Mouse (Mus musculus): Measurements from ENCODE around the gene Mfsd9.
"Not testable (repeated sequence)": the region's sequence is repeated elsewhere in the genome, so short reads cannot be mapped to it uniquely, and the experiment has no call there.

The Mfsd9 gene

DNA sequence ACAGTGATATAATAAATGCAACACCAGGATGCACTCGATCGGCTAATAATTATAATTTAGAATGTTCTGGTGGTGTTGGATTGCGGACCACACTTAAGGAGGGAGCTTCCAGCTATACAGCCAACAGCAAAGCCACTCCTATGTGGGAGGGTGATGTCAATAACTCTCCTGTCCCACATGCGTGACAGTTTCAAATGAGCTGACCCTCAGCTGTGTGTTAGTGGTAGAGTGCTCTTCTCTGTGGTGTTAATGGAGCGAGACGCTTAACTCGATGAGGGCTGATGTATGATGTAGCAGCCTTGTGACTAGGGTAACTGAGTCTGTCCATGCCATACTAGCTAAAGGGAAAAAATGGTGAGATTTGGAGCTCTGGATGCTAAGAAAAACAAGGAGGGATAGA lies 7.0 kb downstream of the Mfsd9 start:
- no peak for DNase-seq (ENCODE audit: low spot score in 2 of 2)

DNA sequence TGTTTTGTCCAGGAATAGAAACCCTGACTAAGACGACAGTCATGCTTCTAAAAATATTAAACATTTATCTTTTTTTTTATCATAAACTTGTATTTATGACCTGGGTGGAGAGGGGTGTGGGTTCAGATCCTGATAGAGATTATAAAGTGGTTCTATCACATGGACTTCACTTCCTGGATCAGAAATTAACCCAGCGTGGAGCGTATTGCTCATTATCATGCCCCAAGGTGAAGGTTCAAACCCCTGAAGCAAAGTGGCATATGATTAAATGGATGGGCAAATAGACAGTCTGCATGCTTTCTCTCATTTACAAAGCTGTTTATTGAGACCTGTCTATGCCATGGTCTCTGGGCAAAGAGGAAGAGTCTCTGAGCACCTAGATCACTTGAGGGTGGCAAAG lies 13.7 kb downstream of the Mfsd9 start:
- no peak for DNase-seq (ENCODE audit: low spot score in 2 of 2)

DNA sequence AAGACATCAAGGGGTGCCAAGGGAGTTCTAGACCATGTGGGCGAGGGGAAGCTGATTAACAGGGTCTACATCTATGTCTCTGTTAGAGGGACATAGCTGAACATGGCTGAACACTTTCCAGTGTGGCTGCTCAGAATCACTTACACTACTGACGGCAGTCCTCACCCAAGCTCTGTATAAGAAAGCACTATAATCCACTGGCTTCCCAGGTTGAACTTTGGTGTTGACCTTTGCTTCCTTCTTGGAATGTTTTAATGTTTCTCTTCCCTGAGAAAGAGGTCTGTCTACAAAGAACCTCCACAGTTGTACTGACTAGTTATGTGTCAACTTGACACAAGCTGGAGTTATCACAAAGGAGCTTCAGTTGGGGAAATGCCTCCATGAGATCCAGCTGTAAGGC lies 14.4 kb downstream of the Mfsd9 start:
- no peak for DNase-seq (ENCODE audit: low spot score in 2 of 2)

DNA sequence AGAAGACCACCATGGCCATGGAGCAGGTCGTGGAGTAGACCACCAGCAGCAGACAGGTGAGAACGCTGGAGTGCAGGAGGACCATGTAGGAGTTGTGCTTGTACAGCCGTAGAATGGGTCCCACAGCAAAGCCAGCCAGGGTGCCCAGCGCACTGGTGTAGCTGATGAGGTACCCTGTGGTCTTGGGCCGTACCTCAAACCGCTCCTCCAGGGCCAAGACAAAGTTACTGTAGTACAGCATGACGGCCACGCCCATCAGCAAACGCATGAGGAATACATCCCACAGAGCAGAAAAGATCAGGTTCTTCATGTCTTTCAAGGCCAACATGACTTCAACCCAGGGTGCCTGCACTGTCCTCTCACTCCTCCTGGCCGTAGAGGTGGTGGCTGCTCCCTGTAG lies 16.4 kb downstream of the Mfsd9 start:
- DNase-seq (ENCODE audit: low spot score in 2 of 2) = no peak

DNA sequence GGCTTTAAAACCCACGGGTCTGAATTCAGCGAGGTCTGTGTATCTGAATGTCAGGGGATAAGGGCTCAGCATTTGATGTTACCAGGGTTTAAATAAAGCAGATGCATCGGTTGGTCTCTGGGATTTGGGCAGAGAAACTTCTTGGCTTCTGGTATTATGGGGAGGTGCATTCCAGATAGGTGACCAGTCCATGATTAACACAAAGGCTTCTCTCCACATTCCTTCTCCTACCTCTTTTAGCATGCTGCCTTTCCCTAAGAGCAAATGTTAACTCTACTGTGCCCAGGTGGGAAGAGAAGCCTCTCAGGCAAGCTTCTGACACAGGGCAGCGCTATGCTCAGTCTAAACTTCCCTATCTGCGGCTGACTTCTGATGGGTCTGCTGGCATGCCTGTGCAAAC lies 17.3 kb downstream of the Mfsd9 start:
- no peak for DNase-seq (ENCODE audit: low spot score in 2 of 2)

DNA sequence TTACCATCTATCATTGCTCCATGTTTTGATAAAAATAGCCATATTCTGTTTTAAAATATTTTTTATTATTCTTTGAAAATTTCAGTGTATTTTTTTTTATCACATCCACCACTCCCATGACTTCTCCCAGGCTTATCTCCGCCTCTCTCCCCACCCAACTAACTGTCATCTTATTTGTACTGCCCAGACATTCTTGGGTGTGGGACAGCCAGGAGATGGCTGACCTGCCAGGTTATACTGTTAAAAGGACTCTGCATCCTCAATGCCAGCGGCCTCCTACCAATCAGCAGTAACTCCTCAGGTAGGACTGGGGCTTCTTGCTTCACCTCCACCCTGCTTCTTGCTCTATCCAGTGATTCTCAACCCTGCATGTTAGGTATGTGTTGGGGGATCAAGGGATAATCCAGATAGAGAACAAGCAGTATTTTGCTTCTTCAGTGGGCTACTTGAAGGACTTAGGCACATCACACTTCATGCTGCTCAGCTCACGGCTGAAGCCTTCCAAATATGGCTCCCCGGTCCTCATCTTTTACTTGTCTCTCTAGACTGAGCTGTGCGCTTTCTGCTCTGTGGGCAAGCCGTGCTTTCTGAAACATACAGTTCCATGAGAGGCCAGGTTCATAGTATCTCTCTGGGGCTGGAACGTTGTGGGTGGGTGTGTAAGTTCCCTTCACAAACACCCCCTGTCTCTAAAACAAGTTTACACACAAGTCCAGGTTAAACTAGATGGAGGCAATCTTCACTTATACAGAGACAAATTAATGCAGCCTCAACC lies 19.1 kb downstream of the Mfsd9 start:
- DNase-seq (ENCODE audit: low spot score in 2 of 2) = no peak

DNA sequence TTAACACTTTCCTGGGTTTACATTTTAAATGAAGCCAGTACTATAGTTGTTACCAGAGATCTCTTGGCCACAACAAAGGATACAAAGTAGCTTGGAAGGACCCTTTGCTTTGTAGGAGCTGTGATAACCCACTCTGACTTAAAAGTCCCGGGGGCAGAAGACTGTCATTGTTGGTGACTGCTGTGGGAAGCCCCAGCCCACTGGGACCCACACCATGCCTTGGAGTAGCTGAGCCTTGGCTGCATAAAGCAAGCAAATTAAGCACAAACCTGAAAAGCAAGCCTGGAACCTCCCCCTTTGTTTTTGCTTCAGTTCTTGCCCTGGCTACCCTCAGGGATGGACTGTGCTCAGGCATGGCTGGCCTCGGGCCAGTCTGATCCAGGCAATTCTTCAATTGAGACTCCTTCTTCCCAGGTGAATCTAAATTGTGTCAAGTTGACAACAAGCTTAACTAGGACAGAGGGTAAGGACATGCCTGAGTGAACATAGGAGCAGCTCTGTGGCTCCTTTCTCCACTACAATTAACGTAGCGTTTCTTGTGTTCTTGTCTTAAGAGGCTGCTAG lies 21.1 kb downstream of the Mfsd9 start:
- DNase-seq (ENCODE audit: low spot score in 2 of 2) = no peak

DNA sequence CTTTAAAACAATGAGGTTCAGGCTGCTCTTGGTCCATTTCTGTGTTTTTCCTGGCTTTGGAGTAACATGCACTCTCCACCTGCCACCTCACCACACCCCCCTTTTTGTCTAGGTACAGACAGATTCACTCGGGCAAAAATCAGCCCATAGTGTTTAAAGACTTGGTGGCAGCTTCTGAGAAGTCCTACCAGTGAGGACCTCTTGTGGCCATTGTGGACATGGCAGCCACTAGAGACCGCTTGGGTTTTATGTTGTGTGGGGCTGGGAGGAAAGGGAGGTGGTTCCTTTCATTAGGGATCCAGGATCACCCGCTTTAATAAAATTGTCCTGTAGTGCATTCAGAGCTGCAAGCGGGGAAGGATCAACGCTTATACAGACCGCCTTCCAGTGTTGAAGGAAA lies 21.9 kb downstream of the Mfsd9 start:
- DNase-seq (ENCODE audit: low spot score in 2 of 2) = peak; percentile 29 to 42

DNA sequence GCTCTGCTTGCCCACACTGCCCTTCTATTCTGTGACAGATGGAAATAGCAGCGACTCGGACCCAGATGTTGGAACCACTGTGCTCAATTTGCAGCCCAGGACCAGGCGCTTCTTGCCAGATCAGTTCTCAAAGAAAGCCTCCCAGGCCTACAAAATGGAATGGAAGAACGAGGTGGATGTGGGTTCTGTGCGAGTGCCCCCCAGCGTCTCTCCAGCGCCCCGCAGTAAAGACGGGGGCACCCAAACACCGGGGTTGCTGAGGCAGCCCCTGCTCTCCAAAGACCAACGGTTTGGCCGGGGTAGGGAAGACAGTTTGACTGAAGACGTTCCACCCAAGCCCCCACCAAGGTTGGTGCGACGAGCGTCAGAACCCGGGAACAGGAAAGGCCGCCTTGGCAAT lies 22.9 kb downstream of the Mfsd9 start:
- DNase-seq (ENCODE audit: low spot score in 2 of 2) = no peak

DNA sequence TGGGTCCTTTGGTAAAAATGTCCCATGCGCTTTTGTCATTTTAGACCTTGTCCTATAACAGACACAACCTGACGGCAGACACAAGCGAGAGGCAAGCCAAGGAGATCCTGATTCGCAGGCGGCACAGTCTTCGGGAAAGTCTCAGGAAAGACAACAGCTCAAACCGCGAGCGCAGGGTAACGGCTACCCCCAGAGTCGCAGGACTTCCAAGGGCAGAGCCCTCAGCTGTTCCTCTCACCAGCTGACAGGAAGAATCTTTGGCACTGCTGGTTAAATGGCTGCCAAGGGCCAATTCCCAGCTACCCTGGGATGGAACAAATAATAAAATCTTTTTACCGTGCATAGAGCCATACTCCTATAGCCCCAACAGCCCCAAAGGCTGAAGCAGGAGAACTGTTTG lies 25.0 kb downstream of the Mfsd9 start:
- no peak for DNase-seq (ENCODE audit: low spot score in 2 of 2)

DNA sequence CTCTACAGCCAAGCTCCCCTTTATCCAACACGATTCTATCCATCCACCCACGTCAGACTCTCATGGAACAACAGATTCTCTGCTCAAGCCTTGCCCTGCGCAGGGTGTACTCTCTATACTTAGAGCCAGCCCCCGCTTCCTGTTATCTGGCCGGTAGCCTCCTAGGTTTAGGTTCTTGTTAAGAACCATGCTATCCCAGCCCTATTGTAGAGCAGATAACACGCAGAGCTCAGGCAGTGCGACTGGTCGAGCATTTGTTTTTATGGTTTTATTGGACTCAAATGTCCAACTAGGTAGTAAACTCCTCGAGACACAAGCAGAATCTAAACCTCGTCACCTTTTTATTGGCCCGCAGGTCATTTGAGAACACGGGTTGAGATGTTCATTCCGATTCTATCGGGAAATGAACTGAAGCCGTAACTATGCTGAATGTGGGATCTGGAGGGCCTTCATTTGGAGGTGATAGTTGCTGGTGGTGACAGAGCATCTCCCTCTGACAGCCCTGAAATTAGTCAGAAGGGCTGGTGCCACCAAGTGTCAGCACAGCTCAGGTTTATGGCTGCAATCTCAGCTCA lies 25.7 kb downstream of the Mfsd9 start:
- DNase-seq (ENCODE audit: low spot score in 2 of 2) = no peak

DNA sequence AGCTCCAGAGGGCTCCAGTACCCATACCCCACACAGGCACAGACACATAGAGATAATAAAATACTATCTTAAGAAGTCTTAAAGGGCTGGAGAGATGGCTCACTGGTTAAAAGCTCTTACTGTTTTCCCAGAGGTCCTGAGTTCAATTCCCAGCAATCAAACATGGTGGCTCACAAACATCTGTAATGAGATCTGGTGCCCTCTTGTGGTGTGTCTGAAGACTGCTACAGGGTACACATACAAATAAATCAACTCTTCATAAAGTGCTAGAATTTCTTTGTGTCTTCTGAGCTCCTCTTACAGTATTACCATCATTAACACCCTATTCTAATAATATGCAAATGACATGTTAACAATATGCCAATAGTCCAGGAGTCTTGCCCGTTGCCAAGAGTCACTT lies 26.4 kb downstream of the Mfsd9 start:
- no peak for DNase-seq (ENCODE audit: low spot score in 2 of 2)

DNA sequence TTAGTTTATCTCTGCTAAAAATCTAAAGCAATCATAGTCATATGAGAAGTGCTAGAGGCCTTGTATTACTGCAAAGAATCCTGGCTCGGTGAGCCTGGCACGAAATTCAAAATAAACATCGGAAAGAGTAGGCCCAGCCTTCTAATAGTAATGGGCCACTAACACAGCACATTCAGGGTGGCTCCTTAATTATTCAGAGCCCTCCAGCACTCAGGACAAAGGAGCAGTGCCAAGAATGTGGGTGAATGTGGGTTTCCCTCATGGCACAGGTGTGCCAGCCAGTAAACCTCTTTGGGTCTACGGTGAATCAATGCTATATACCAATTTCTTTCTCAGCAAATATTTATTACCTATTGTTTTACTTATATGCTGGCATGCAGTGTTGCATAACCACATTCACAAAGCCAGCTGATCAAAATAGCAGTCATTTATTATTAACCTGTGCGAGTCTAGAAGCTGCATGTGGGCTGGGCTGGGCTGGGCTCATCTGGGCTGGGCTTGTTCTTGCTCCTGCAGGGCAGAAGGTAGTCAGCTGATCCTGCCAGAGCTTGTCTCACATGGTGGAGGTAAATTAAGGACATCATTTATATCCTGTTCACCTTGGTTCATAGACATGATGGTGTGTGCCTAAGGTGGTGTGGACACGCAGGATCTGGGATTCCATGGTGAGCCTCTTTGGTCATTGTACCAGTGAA lies 30.6 kb downstream of the Mfsd9 start:
- DNase-seq (ENCODE audit: low spot score in 2 of 2) = no peak

DNA sequence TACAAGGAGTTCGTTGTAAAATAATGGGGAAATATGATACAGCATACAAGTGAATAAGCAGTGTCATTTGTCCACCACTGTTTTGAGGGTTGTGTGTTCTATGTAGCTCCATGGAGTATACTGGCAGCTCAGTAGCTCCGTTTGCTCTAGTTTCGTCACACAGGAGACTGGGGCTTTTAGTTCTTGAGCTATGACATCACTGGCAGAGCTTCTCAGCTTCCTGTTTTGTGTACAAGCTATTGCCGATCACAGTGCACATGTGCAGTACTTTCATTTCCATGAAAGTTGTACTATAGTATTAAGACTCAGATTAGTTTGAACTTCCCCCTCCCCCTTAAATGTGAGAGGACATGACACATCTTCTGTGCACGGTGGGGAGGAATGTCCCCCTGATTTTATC lies 44.4 kb downstream of the Mfsd9 start:
- no peak for DNase-seq (ENCODE audit: low spot score in 2 of 2)

DNA sequence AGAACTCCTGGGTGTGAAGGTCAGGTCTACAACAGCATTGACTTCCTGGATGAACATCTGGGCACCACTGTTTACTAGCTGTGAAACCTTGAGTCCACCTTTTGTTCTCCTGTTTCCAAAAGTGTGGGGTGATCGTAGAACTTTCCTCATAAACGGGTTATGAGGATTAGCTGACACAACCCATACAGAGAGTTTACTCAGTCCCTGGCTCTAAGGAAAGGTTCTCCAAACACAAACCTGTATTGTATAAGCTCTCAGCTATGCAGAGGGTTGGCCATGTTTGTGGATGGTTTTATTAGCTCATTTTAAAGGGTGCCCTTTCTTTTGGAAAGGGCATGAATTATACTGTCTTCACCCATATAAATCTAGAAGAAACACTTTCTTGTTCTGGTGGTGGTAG lies 49.7 kb downstream of the Mfsd9 start:
- no peak for DNase-seq (ENCODE audit: low spot score in 2 of 2)

DNA sequence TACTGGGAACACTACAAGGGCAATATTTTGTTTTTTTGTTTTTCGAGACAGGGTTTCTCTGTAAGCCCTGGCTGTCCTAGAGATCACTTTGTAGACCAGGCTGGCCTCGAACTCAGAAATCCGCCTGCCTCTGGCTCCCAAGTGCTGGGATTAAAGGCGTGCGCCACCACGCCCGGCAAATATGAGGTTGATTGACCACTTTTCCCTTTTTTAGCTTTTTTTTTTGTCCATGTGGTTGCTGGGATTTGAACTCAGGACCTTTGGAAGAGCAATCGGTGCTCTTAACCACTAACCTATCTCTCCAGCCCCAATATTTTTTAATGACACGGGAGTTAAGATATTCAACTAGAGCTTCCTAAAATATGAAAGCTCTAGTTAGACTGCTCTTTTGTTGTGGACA lies 52.2 kb downstream of the Mfsd9 start:
- DNase-seq (ENCODE audit: low spot score in 2 of 2) = not testable (repeated sequence)

DNA sequence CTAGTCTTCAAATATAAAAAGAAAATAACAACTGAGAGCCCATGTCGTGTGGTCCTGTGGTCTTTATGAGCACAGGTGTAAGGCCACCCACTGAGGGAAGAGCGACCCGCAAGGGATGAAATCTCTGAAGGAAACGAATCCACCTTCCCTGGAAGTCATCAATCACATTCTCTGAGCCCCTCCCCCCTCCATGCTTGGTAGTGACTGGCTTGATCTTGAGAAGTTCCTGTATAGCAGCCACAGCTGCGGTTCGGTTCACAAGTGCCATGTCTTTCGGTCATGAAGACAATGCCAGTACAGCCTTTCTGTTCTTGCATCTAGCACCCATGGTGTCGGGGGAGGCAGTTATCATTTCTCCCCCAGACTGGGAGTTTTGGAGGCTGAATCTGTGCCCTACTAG lies 52.8 kb downstream of the Mfsd9 start:
- no peak for DNase-seq (ENCODE audit: low spot score in 2 of 2)

DNA sequence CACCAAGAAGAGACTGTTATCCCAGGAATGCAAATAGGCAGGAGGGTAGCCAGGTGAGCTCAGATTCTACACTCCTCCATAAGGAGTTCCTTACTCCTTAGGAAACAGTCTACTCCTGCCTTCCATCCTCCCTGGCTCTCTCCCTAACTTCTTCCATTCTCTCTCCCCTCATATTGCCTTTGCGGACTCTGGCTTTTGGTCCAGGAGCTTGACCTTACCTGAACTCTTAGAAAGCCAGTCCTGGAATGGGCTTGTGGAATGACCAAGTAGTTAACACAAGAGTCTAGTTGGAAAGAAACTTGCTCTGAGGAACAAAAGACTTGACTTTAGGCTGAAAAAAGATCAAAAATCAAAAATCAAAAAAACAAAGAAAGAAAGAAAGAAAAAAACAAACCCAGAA lies 61.9 kb downstream of the Mfsd9 start:
- no peak for DNase-seq (ENCODE audit: low spot score in 2 of 2)

DNA sequence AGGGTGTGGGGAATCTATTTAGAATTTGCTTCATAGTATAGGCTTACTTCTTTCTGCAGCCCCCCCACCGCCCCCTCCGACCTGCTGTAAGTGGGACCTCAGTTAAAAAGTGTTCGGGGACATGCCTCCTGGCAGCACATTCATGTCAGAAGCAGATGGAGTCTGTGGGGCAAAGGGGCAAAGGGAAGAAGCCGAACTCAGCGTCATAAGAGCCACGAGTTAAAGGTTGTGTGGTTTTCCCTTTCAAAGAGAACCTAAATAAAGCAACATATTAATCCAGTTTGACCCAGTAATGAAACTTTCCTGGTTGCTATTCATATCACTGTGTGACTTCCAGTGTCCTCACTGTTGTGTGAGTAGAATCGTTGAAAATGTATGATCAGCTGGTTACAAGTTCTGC lies 63.1 kb downstream of the Mfsd9 start:
- DNase-seq (ENCODE audit: low spot score in 2 of 2) = no peak

DNA sequence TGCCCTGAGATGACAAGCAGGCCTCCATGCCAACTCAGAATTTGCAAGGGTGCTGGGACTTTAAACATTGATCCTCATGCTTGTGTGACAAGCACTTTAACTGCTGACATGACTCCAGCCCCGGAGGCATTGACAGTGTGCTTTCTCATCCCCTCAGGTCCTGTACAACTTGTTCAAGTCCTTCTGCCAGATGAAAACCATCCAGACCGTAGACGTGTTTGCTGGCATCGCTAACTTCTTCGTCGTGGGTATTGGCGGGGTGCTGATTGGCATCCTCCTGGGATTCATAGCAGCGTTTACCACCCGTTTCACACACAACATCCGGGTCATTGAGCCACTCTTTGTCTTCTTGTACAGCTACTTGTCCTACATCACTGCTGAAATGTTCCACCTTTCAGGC lies 64.4 kb downstream of the Mfsd9 start:
- DNase-seq (ENCODE audit: low spot score in 2 of 2) = no peak
